Mouse (Mus musculus): ENCODE measurements around the gene Rab1b.
"Not testable (repeated sequence)": the region's sequence is repeated elsewhere in the genome, so short reads cannot be mapped to it uniquely, and the experiment has no call there.

The Rab1b gene

DNA sequence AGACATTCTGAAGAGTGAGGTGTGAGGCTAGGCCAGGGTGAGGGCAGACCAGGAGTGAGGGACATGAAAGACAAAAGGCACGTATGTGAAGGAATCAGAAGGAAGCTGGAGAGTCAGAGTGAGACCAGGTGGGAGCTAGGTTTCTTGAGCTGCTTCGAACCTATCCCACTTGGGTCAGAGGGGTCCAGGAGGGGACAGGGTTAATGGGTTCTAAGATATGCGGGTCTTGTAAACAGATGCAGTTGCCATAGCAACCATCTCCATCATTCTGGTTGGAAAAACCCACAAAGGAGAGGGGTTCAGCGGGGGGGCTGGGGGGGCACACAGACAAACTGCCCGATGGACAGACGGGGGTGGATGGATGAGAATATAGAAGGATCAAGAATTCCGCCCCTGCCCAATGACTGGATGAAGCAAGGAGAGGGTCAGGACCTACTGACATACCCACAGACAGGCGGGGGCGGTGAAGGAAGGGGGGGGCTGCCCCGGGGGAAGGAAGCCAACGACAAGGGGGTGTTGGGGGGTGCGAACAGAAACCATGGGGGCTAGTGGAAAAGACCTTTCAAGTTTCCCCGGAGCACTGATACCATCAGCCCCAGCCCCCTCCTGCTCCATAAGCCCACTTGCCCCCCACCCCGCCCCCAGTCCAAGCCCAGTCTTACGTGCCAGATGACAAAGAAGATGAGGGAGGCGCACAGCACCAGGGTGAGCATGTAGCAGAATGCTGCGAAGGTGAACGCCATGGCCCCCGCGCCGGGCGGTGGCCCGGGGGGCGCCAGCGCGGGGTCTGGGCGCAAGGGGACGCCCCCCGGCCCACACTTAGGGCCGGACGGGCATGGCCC is 9.1 kb downstream of the Rab1b start:
- DNase-seq, result peak in 1 of 2 experiments; percentile 29

DNA sequence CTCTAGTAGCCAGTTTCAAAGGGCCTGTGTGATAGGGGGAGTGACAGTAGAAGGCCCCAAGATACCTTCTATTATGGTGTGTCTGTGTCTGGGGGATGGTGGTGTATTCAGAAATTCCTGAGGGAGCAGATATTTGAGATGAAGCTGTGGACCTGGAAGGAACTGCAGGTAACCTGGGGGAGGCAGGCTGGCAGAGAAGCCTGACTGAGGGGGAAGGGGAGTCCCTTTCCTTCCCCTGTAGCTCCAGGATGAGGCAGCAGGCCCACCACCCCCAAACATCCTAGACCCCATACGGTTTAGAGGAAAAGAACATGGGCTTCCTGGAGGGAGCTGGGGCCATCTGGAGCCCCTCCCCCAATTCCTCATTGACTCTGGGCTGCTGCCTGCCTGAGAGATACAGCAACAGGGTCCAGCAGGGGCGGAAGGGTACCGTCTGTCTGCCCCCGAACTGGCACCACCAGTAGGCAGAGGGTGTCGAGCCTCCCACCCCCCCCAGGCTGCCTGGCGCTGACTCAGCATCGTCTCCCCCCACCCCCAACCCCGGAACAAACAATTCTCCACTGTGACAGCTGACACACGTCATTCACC is 10.9 kb downstream of the Rab1b start:
- no peak for DNase-seq

DNA sequence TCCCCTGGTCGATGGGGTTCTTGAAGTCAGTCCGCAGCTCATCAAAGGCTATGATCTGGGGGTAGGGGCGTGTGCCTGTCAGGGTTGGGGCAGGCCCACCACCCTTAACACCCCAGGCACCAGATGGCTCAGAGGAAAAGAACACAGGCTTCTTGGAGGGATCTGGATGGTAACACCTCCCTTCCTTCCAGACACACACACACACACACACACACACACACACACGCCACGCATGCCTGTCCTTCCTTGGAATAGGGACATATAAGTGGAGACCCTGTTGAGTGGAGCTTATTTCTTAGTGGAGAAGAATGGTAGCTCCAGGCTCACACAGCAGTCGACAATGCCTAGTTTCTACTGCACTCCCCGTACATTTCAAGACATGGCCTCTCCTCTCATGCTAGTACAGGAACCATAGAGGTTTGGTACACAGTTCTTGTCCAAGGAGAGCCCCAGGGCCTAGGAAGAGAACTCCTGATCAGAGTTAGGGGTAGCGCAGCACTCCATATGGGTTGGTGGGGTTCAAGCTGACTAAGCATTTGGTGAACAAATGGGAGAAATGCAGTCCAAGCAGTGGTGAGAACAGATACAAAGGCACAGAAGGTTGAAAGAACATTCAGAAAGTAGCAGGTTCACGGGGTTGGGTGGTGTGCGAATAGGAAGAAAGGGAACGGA is 12.0 kb downstream of the Rab1b start:
- DNase-seq, result no peak

DNA sequence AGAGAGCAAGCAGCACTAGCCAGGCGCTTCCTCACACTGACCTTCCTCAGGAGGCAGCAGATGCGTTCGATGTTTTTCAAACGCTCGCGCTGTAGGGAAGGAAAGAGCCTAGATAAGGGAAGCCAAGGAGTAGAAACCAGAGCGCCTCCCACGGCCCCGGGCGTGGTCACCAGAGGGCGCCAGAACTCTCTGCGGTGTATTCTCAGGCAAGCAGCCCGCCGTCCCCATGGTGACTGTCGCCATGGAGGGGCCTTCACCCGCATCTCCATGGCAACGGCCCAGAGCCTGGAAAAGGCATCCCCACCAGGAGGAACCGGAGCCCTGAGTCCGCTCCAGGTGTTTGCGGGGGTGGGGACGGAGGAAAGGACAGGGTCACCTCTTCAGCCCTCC is 12.6 kb downstream of the Rab1b start:
- peak; percentile 86 to 88 for DNase-seq

- no peak for DNase-seq
Observed at GRCm38 (mm10) chr19:5093481-5094242, 13.2 kb downstream of the Rab1b start.

DNA sequence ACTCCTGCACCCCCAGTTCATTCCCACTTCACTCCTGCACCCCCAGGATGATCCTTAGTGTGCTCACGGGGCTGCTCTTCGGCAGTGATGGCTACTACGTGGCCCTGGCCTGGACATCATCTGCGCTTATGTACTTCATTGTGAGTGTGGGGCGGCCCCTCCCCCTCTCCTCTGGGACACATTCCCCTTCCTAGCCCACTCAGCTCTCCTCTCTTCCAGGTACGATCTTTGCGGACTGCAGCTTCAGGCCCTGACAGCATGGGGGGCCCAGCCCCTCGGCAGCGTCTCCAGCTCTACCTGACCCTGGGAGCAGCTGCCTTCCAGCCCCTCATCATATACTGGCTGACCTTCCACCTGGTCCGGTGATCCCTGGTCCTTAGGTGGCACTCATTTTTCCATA is 14.8 kb downstream of the Rab1b start:
- no peak for DNase-seq

DNA sequence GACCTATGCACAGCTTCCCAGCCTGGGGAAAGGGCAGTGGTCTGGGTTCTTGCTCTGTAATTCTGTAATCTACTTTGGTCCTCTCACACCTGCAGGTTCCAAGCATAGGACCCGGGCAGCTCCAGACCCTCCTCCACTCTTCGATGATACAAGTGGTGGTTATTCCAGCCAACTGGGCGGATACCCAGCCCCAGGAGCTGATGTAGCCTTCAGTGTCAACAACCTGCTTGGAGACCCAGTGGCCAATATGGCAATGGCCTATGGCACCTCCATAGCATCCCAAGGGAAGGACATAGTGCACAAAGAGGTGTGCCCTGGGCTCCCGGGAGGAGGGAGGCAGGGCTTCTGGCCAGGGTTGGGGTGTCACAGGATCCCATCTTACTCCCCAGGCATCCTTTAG is 17.5 kb downstream of the Rab1b start:
- no peak for DNase-seq

DNA sequence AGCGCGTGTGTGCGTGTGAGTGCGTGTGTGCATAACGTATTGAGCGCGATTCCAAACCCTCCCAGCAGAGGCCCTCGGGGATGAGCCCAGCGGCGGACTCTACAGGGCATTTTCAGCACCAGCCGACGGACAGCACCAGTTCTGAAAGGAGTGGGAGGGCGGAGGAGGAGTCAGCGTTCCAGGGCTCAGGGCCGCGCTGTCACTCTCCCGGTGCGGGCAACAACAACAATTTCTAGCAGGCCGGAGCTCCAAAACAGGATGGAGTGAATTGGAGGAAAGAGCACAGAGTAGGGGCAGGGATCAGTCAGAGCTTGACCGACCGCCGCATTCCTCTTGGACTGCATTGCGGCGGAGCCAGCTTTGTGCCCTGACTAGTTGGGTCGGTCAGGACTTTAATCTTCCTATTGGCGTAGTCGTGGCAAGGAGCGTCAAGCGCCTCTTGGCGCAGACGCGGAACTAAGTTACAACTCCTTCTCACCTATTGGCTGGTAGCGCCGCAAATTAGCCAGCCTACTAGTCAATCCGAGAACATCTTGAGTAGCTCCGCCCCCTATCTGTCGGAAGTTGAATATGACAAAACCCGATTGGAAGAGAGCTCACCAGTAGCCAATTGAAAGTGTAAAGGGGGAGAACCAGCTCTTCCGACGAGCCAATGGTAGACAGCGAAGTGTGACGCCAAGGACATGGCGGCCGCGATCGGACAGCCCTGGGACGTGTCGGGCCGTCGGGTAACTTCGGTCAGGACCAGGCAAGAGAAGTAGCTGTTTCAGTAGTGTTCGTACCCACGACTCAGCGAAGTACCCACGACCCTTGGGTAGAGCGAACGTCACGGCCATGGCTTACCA is 18.8 kb downstream of the Rab1b start, which contains the start of gene Yif1a:
Gene Yif1a, plus strand, starts transcription at position 655 of the 845 bp plus-strand sequence.
- DNase-seq, result peak; percentile 87 to 89

DNA sequence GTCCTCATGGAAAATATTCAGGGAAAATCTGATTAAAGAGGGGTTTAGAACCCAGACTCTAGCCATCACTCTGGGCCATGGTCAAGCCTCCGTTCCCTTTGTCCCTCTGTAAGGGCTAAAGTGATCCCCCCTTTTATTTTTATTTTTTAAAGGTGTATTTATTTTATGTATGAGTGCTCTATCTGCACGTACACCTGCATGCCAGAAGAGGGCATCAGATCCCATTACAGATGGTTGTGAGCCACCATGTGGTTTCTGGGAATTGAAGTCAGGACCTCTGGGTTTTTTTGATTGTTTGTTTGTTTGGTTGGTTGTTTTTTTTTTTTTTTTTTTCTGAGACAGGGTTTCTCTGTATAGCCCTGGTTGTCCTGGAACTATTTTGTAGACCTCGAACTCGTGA is 20.3 kb downstream of the Rab1b start:
- not testable (repeated sequence) for DNase-seq

DNA sequence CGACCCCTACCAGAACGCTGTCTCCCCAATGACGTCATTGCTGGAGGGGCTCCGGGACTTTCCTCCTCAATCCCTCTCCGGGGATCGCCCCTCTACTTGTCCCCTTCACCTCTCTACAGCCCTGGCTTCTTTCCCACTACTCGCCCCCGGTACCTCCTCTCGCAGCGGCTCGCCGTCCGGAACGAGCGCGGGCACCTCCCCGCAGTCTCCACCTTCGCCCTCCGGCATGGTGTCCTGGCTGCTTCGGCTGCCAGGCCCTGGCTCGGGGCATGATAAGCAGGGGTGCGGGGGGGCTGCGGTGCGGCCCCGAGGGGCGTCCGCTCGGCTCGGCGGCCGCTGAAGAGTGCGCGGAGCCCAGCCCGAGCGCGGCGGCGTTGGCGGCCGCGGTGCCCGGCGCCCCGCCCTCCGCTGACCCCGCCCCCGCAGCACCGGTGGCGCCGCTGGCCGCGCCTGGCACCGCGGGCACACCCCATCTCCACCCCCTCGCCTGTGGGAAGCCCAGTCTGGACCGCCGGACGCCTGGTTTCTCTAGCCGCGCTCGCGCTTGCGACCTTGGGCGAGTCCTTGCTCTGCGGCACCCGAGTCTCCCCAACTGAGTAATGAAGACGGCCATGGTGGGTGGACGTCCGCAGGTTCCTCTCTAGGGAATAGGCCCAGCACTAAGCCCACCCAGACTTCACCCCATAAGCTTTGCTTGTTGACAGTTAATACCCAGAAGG is 21.6 kb downstream of the Rab1b start, which contains the start of gene Tmem151a:
Gene Tmem151a, minus strand, starts transcription at position 387 of the 719 bp plus-strand sequence.
- DNase-seq, result no peak

- DNase-seq, result no peak
Observed at GRCm38 (mm10) chr19:5084834-5085144, 22.1 kb downstream of the Rab1b start.

DNA sequence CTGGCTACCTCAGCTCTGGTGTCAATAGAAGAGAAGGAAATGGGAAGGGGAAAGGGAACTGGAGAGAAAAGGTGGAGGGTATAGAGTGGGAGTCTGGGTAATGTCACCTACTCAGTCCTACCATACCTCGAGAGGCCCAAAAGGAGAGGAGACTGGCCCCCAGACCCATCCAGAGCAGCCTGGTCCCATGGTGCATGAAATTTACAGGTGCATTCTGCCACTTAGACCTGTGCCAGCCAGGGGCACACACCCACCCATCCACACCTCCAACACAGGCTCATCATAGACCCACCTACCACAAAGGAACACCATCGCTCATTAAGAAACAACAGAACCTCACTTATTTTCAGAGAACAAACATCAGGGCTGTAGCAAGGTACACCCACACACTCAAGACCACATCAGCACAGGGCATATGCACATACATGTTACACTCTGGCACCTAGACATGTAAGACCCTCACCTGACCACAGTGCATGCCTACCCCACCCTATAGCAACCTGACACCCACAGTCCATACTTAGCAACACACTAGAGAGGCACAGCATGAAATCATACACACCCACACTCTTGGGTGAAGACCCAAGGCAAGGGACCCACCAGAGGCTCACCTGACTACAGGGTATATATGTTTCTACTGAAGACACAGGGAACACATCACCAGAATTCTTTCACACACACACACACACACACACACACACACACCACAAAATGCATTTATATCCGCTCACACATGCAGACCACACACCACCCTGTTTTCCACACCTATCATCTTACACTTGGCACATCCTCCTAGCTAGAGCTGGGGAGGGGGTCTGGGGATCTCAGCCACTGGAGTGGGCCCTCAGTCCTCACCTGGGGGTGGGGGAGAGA is 22.7 kb downstream of the Rab1b start:
- no peak for DNase-seq

- DNase-seq, result no peak
Observed at GRCm38 (mm10) chr19:5082596-5082995, 24.3 kb downstream of the Rab1b start.

DNA sequence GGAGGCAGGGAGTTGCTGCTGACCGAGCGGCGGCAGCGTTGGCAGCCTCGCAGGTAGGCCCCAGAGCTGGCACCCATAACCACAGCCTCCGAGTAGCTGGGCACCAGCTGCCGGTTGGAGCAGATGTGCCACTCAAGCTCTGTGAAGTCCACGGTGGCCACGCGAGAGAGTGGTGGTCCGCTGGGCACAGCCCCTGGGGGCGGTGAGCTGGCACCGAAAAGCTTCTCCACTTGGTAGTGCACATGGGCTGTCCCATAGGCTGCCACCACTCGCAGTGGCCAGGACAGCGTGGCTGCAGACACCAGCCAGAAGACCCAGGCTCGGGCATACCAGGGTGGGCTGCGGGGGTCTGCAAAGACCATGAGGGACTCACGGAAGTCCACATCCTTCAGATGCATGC is 24.9 kb downstream of the Rab1b start:
- DNase-seq, result no peak

GRCm38 (mm10) chr19:5079279-5079678 is 27.6 kb downstream of the Rab1b start:
- no peak for DNase-seq

DNA sequence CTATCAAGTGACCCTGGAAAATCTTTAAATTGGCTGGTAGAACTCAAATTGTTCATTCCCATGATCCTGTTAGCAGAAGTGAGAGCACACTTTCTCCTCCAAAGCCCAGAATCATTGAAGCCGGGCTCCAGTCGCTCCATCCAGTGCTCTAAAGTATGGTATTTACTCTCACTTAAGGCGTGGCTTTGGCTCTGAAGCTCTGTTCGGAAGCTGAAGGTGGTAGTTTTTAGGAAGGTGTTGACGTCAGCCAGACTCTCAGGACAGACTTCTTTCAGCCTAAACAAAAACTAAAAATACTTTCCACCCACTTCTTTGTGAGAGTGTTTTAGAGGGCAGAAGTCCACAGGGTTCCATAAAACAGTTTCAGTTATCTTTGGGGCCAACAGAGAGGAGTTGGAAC is 33.4 kb downstream of the Rab1b start:
- no peak for DNase-seq

GRCm38 (mm10) chr19:5073028-5073427 is 33.8 kb downstream of the Rab1b start:
- peak in 1 of 2 experiments; percentile 37 for DNase-seq

DNA sequence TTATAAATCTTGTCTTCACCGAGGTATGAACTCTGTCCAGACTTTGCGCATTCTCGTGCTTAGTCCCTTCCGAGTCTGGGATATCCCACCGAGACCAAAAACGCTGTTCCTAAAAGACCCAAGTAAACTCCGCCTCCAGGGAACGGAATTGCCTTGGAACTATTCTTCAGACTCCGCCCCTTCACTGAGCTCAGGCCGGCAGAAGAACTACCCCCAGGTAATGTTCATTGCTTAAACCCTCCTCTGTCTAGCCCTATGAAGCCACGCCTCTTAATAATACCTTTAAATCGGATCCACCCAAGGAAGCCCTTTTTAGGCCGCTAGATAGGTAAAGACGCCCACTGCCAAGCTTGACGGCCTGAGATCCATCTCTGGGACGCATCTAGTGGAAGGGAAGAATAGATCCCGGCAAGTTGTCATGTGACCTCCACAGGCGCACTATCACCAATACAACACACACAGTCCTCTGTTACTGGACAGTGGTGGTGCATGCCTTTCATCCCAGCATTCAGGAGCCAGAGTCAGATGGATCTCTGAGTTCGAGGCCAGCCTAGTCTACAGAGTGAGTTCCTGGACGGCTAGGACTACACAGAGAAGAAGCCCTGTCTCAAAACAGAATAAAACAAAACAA is 34.4 kb downstream of the Rab1b start:
- no peak for DNase-seq

DNA sequence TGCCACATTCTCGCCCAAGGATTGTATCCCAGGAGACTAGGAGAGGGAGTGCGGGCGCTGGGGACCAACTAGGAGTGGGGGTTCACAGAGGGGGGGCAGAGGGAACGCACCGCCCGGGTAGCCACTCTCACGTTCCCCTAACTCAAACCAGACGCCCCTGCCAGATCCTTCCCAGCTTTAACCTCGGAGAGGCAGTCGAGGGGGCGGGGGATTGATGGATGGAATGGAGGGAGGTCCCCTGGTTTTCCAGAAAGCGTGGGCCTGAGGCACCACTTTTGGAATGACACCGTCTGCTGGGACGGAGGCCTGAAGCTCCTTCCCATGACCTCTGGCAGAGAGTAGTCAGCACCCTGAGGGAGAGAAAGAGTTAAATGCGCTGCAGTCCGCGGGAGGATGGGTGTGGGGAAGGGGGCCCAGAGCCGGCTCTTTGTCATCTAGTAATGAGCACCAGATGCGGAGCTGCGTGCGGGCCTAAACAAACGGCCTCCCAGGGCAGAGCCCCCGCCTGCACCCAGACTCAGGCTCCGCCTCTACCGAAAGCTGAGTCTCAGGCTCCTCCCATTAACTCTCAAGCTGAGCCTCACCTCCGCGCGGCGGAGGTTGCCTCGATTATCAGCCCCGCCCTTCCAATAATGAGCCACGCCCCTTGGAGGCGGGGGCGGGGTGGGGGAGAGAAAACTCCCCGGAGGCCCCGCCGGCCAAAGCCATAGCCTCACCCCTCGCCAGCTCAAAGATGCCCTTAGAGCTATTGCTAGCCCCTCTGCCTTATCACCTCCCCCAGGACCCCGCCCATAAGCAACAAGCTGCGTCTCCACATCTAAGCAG is 35.1 kb downstream of the Rab1b start:
- peak in 1 of 2 experiments; percentile 36 for DNase-seq

Measured in thymus, postnatal 36 days (tissue).